Mouse (Mus musculus): ENCODE measurements around the gene Asic2. TPM values are rescaled to one million over a fixed set of nuclear protein-coding genes. Genes with fewer than 3 reads are reported as not detected.
A peak's percentile ranks its signal among the peaks of the same experiment; 100 is the strongest.

Gene Asic2
- polyA plus RNA-seq, 1 experiment = not detected

GRCm38 (mm10) chr11:81974577-81974976 lies 6.3 kb upstream of the Asic2 start:
- H3K27ac ChIP-seq (replicated peaks; ENCODE audit: low read depth, low read length) = no peak overlapping the region
- no peaks in the 10 kb centered on the region for H3K4me1 ChIP-seq (ENCODE audit: control insufficient read depth, insufficient read depth, insufficient read length, low read length)
- H3K4me3 ChIP-seq (ENCODE audit: insufficient read depth, low read depth, low read length) = no peak overlapping the region

DNA sequence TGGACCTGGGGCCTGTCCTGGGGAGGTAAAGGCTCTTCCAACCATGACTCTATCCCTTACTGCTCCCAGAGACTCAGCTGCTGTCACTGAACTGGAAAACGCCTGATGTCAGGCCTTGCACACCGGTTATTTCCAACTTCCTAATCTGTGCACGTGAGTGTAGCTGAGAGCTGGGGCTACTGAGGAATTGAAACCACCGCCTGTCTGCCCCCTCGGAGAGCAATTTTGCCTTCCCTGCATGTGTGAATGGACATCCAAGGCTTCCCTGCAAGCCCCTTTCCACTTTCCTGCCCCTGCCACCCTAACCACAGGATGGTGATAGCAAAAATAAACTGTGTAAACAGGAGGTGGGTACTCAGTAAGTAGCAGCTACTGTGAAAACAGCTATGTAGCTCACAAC lies 5.4 kb upstream of the Asic2 start:
- no peak overlapping the region for H3K4me3 ChIP-seq (ENCODE audit: insufficient read depth, low read depth, low read length)
- no peak overlapping the region for H3K27ac ChIP-seq (replicated peaks; ENCODE audit: low read depth, low read length)
- no peaks in the 10 kb centered on the region for H3K4me1 ChIP-seq (ENCODE audit: control insufficient read depth, insufficient read depth, insufficient read length, low read length)

GRCm38 (mm10) chr11:81972044-81972443 lies 3.8 kb upstream of the Asic2 start:
- H3K4me3 ChIP-seq (ENCODE audit: insufficient read depth, low read depth, low read length) = no peak overlapping the region
- H3K27ac ChIP-seq (replicated peaks; ENCODE audit: low read depth, low read length) = no peak overlapping the region
- H3K4me1 ChIP-seq (ENCODE audit: control insufficient read depth, insufficient read depth, insufficient read length, low read length) = no peaks in the 10 kb centered on the region

DNA sequence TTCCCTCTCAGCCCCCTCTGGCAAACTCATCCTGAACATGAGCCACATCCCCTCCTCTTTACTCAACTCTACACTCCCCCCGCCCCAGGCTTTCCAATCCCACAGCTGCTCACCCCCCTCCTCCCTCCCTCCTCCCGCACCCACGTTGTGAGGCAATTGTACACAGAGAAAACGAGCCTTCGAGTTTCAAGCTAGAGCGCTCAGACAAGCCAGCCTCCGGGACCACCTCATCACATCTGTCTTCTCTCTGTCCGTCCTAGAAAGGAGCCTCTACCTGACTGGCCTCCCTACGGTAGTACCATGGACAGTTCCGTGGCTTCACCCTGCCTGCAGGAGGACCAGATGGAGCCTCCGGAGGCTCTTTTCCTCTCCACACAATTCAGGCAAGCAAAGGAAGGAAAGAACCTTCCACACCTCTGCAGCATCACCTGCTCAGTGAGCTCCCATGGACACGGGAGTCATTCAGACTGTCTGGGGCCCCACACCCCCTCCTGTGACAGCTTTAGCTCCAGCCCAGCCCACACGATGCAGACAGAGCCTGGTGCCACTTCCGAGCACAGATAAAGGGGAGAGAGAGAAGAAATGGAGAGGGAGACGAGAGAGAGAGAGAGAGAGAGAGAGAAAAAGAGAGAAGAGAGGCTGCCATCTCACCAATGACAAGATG lies 1.5 kb downstream of the Asic2 start:
- H3K27ac ChIP-seq (replicated peaks; ENCODE audit: low read depth, low read length) = no peak overlapping the region
- no peaks in the 10 kb centered on the region for H3K4me1 ChIP-seq (ENCODE audit: control insufficient read depth, insufficient read depth, insufficient read length, low read length)
- no peak overlapping the region for H3K4me3 ChIP-seq (ENCODE audit: insufficient read depth, low read depth, low read length)

DNA sequence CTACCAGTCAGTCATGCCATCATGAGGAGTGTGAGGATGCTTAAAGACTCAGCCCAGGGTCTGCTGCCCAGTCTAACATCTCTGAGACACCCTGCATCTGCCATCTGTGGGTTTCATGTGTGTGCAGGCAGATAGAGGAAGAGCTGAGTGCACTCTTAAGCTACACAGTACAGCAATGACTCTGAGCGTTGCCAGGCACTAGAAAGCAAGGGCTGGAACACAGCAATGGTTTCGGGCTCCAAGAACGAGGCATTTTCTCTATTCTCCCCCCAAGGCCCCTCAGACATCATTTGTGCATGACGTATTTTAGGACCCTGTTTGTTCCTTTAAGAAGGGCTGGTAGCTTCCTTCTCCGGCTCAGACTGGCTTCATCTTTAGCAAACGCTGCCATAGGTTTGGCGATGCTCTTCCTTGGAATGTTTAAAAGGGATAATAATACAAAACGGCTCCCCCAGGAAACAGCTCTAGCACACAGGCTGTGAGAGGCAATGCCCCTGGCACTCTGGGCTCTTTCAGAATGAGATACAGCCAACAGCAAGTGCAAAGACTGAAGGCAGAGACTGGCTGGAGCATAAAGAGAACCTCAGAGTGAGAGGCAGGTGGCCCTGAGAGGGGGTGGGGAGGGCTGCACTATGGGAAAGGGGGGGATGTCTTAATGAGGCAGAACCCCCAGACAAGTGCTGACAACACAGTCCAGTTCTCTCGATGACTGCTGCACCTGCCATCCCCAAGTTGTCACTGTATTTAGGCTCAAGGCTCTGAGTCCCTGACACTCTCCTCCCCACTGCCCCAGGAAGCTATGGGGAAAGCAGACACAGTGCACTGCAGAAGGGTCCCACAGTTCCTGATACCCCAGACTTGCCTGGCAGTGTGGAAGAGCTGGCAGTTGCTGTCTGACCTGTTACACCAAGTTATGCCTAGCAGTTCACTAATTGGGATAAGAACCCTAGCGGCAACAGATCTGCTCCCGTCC lies 2.3 kb downstream of the Asic2 start:
- no peak overlapping the region for H3K27ac ChIP-seq (replicated peaks; ENCODE audit: low read depth, low read length)
- H3K4me3 ChIP-seq (ENCODE audit: insufficient read depth, low read depth, low read length) = no peak overlapping the region
- H3K4me1 ChIP-seq (ENCODE audit: control insufficient read depth, insufficient read depth, insufficient read length, low read length) = no peaks in the 10 kb centered on the region

GRCm38 (mm10) chr11:81964561-81964960 lies 3.7 kb downstream of the Asic2 start:
- H3K4me1 ChIP-seq (ENCODE audit: control insufficient read depth, insufficient read depth, insufficient read length, low read length) = no peaks in the 10 kb centered on the region
- H3K4me3 ChIP-seq (ENCODE audit: insufficient read depth, low read depth, low read length) = no peak overlapping the region

GRCm38 (mm10) chr11:81954398-81954797 lies 13.9 kb downstream of the Asic2 start:
- H3K27ac ChIP-seq (replicated peaks; ENCODE audit: low read depth, low read length) = peak overlapping the region; percentile 21
- H3K4me1 ChIP-seq (ENCODE audit: control insufficient read depth, insufficient read depth, insufficient read length, low read length) = no peaks in the 10 kb centered on the region
- H3K4me3 ChIP-seq (ENCODE audit: insufficient read depth, low read depth, low read length) = no peak overlapping the region

More at GRCm38 (mm10) chr11:81964561-81964960, 3.7 kb downstream of the Asic2 start:
- H3K27ac ChIP-seq (replicated peaks; ENCODE audit: low read depth, low read length) = no peak overlapping the region

DNA sequence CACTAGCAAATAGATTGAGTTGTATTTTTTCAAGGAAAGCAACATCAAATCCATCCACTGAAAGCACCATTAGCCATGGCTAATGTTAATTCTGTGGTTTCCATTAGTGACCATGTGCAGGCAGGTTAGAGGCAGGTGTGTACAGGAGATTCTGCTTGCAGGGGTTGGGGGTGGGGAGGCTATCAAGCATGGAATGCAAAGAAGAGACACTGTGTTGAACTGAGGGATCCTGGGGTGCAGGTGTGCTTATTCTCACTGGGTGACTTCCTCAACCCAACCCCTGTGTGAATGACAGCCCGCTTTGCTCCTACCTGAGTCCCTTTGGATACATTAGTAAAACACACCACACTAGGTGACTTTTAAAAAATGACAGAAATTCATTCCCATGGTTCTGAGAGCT lies 20.2 kb downstream of the Asic2 start:
- Histone ChIP-seq H3K27ac (replicated peaks; ENCODE audit: low read depth, low read length) (no peak overlapping the region), H3K4me3 (ENCODE audit: insufficient read depth, low read depth, low read length) (no peak overlapping the region), H3K4me1 (ENCODE audit: control insufficient read depth, insufficient read depth, insufficient read length, low read length) (no peaks in the 10 kb centered on the region)

DNA sequence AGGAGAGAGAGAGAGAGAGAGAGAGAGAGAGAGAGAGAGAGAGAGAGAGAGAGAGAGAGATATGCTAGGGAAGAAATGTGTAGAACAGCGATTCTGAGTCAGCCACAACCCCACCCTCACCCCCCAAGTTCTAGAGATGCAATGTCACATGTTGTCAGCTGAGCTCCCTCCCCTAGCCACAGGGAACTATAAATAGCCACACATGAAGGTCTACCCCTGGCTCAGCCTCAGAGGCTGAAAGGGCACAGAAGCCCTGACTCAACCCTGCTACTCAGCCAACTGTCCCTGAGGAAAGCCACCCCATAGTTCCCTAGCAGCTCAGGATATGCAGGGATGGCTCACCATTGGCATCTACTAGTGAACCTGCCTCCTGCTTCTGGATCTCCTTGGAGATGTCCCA lies 26.1 kb downstream of the Asic2 start:
- H3K4me1 ChIP-seq (ENCODE audit: control insufficient read depth, insufficient read depth, insufficient read length, low read length) = no peaks in the 10 kb centered on the region
- H3K4me3 ChIP-seq (ENCODE audit: insufficient read depth, low read depth, low read length) = no peak overlapping the region
- no peak overlapping the region for H3K27ac ChIP-seq (replicated peaks; ENCODE audit: low read depth, low read length)

DNA sequence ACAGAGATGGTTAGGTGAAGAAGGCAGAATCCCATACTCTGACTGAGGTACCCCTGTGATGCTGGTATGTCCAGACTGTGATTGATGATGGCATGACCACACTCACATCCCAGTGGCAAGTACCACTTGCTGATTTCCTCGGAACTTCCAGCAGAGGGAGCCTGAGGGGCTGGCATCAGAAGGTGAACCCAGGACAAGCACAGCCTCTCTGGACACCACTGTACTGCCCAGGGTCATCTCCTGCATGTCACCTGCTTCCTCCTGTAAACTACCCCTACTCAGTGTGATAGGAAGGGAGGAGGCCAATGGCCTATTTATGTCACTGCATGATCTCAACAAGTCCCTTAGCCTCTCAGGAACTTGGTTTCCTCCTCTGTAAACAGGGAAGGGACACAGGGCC lies 27.3 kb downstream of the Asic2 start:
- Histone ChIP-seq H3K27ac (replicated peaks; ENCODE audit: low read depth, low read length) (no peak overlapping the region), H3K4me1 (ENCODE audit: control insufficient read depth, insufficient read depth, insufficient read length, low read length) (no peaks in the 10 kb centered on the region), H3K4me3 (ENCODE audit: insufficient read depth, low read depth, low read length) (no peak overlapping the region)

DNA sequence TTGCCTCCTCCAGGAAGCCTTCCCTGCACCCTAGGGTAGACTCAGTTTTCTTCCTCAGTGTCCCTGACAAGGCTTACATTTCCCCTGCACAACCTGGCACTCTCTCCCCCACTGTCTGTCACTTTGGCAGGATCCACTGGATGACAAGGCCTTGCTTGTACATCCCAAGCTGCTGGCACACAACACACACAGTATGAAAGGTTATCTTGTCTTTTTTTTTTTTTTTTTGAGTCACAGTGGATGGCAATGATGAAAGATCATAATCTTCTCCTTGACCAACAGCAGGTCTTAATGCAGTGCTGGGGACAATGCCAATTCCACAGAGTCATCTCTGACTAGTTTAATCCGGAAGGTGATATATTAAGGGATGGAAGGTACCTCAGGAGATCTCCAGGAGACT lies 30.7 kb downstream of the Asic2 start:
- Histone ChIP-seq H3K27ac (replicated peaks; ENCODE audit: low read depth, low read length) (no peak overlapping the region), H3K4me1 (ENCODE audit: control insufficient read depth, insufficient read depth, insufficient read length, low read length) (no peaks in the 10 kb centered on the region), H3K4me3 (ENCODE audit: insufficient read depth, low read depth, low read length) (no peak overlapping the region)

GRCm38 (mm10) chr11:81926393-81926792 lies 41.9 kb downstream of the Asic2 start:
- Histone ChIP-seq H3K4me3 (ENCODE audit: insufficient read depth, low read depth, low read length) (no peak overlapping the region), H3K4me1 (ENCODE audit: control insufficient read depth, insufficient read depth, insufficient read length, low read length) (no peaks in the 10 kb centered on the region), H3K27ac (replicated peaks; ENCODE audit: low read depth, low read length) (no peak overlapping the region)

- no peak overlapping the region for H3K27ac ChIP-seq (replicated peaks; ENCODE audit: low read depth, low read length)
- no peak overlapping the region for H3K4me3 ChIP-seq (ENCODE audit: insufficient read depth, low read depth, low read length)
- H3K4me1 ChIP-seq (ENCODE audit: control insufficient read depth, insufficient read depth, insufficient read length, low read length) = no peaks in the 10 kb centered on the region
Measured at GRCm38 (mm10) chr11:81923626-81924025, 44.6 kb downstream of the Asic2 start.

DNA sequence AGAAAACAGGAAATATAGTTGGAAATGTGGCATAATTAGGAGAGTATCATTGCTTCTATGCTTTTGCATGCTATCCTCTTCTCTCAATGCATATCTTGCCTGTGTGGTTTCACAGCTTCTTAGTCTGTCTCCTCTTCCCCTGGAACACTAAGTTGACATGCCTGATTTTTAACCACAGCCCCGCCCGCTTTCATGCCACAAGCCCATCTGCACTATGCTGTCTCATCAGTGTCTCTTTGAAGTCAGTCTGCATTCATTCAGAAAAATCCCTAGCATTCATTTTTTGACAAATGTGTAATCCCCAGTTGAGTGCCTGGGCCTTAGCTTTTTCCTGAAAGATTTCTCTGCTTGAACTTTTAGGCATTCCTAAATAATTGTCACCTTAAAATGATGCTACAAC lies 45.2 kb downstream of the Asic2 start:
- Histone ChIP-seq H3K27ac (replicated peaks; ENCODE audit: low read depth, low read length) (no peak overlapping the region), H3K4me1 (ENCODE audit: control insufficient read depth, insufficient read depth, insufficient read length, low read length) (no peaks in the 10 kb centered on the region), H3K4me3 (ENCODE audit: insufficient read depth, low read depth, low read length) (no peak overlapping the region)

DNA sequence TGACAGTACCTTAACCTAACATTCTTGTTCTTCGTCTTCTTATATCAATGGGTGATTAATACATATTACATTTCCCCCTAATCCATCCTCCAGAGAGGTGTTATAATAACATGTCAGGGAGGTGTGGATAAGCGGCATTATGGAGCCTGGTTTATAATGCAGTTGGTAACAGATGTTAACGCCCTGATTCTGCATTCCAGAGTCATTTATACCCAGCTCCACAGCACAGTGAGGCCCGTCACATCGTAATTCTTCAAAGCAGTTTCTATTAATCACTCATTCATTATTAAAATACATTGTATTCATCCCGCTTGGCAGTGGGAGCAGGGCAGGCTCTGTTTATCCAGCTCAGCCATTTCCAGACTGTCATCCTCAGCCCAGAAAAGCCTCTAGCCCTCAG lies 52.8 kb downstream of the Asic2 start:
- no peak overlapping the region for H3K27ac ChIP-seq (replicated peaks; ENCODE audit: low read depth, low read length)
- no peaks in the 10 kb centered on the region for H3K4me1 ChIP-seq (ENCODE audit: control insufficient read depth, insufficient read depth, insufficient read length, low read length)
- H3K4me3 ChIP-seq (ENCODE audit: insufficient read depth, low read depth, low read length) = no peak overlapping the region

GRCm38 (mm10) chr11:81913071-81913470 lies 55.2 kb downstream of the Asic2 start:
- Histone ChIP-seq H3K27ac (replicated peaks; ENCODE audit: low read depth, low read length) (no peak overlapping the region), H3K4me3 (ENCODE audit: insufficient read depth, low read depth, low read length) (no peak overlapping the region), H3K4me1 (ENCODE audit: control insufficient read depth, insufficient read depth, insufficient read length, low read length) (no peaks in the 10 kb centered on the region)

Data from brown adipose tissue, adult 24 weeks (tissue).